Mouse (Mus musculus) urinary bladder, postnatal 25 days (tissue): ENCODE measurements around the gene Epha8.
A peak's percentile ranks its signal among the peaks of the same experiment; 100 is the strongest.

Experiments
- DNase-seq: peaks from one replicate; pipeline ENCODE4 v3.0.0; 2022; ENCODE audit warnings: low spot score

The Epha8 gene

GRCm38 (mm10) chr4:136904767-136905539 lies 51.7 kb downstream of the Epha8 start:
- no peak for DNase-seq

GRCm38 (mm10) chr4:136899154-136899553 lies 57.5 kb downstream of the Epha8 start:
- no peak for DNase-seq

- no peak for DNase-seq
Measured at GRCm38 (mm10) chr4:136898637-136899036, 58.0 kb downstream of the Epha8 start, which contains the start of gene C1qa. Gene C1qa, minus strand, starts transcription at chr4:136898803.

DNA sequence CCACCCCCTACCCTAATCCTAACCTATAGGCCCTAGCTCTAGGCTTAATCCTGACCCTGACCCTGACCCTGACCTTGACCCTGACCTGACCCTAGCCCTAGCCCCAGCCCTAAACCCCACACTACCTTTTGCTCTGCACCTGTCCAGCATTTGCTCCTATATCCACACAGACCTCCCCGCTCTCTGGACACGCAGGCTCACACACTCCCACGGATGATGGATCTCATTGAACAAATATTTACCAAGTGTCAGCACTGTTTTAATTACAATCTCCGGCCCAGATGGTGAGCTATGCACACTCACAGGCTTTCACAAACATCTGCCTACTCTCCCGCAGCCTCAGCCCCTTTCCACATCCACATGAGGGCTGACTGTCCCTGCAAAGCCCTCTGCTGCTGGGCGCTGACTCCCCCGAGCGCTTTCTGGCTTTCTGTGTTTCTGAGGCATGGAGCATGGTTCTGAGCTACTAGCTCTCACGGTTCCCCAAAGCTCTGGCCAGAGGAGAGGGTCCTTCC lies 58.5 kb downstream of the Epha8 start:
- no peak for DNase-seq

GRCm38 (mm10) chr4:136896461-136896860 lies 60.2 kb downstream of the Epha8 start:
- no peak for DNase-seq

DNA sequence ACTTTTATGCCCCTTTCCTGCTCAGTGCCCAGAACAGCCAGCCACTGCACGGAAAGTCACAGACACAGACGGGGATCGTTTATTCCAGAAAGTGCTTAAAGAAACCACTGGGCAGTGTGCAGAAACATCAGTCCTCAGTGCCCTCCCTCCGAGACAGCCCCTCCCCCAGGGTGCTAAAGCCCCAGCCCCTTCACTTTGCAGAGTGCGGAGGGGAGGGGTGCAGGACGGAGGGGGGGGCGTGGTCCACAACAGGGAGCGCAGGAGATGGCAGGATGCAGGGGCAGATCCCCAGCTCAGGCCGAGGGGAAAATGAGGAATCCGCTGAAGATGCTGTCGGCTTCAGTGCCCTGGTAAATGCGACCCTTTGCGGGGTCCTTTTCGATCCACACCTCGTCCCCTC lies 60.8 kb downstream of the Epha8 start:
- DNase-seq: no peak

DNA sequence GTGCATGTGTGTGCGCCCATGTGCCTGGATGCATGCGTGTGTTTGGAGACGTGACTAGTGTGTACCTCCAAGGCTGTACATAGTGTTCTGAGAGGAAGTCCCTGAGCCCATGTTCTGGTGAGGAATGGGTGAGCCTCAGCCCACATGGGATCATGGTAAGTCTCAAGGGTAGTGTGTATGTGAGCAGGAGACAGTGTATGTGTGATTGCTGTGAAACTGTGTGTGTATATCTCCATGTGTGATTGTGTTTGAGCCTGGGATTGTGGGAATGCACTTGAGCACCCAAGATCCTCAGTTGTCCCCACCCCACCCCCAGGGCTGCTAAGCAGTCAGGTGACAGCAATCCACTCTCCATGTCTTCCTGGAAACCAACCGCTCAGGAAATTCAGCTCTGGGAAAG lies 61.8 kb downstream of the Epha8 start:
- DNase-seq: no peak

GRCm38 (mm10) chr4:136893691-136894543 lies 62.7 kb downstream of the Epha8 start:
- peak; percentile 20 for DNase-seq

GRCm38 (mm10) chr4:136892811-136893210 lies 63.8 kb downstream of the Epha8 start, which contains the start of gene C1qc:
Gene C1qc, minus strand, starts transcription at chr4:136893065.
- no peak for DNase-seq

DNA sequence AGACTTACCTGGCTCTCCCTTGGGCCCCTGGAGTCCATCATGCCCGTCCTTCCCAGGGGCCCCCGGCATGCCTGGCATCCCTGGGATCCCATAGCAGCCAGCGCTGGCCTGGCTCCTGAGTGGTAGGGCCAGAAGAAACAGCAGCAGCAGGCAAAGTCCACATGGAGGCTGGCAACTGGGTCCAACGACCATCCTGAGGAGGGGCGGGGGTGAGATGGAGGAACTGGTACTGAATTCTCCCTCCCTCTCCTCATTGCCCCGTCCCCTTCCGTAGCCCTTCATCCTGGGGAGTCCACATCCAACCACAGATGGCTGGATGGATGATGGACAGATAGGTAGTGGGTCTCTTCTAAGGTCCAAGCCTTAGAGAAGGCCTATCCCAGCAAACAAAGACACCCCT lies 64.2 kb downstream of the Epha8 start:
- no peak for DNase-seq

- DNase-seq: no peak
Measured at GRCm38 (mm10) chr4:136891115-136891514, 65.5 kb downstream of the Epha8 start.

GRCm38 (mm10) chr4:136889981-136890380 lies 66.6 kb downstream of the Epha8 start:
- no peak for DNase-seq

DNA sequence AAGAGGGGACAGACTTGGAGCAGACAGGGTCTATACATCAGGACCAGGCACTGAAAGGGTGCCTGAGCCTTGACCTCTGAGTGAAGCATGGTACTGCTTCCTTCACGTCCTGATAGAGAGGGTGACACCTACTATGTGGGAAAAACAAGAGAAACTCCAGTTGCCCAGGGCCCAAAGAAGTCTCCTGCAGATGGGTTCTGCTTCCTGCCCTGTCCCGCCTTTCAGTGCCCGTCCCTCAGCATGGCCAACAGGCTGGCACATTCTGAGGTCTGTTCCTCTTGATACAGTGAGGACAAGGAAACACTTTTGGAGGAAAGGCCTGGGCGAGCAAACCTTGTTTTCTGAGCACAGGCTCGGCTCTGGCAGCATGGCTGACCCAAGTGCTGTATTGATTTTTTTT lies 68.9 kb downstream of the Epha8 start:
- DNase-seq: no peak

DNA sequence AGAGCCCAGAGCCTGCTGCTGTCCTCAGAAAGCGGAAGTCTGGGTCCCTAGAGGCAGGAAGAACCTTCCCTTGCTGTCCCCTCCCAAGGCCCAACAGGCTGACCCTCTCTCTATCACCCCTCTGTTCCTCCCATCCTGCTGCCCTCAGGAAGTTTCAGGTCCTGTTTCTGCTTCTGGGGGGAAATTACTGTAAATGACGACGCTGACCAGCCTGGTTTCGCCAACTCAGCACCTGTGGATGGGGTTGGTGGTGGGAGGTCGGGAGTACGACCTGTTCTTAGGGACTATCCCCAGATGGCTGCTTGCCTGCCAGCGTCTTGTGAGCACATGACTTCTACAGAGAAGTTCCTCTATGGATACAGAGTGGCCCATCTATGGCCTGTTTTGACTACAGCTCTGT lies 70.5 kb downstream of the Epha8 start, which contains the start of gene C1qb:
Gene C1qb (minus strand): TSS at position 87 of the 400 bp plus-strand sequence.
- DNase-seq: no peak
